Mouse (Mus musculus) stomach, postnatal 0 days (tissue): ENCODE results near the gene Foxk1.

Experiments
- CTCF ChIP-seq: IDR thresholded peaks from 2 replicates; pipeline ENCODE4 v1.5.1; 2016; ENCODE audit warnings: antibody characterized with exemption, low read depth, mild to moderate bottlenecking, moderate library complexity
- EP300 ChIP-seq: optimal IDR thresholded peaks from 2 replicates; pipeline ENCODE3; 2016; ENCODE audit warnings: antibody characterized with exemption

- TF ChIP-seq CTCF (no peak), EP300 (no peak)
Measured at GRCm38 (mm10) chr5:142509141-142510060, 108.1 kb downstream of the Foxk1 start.
